Mouse (Mus musculus) C2C12 (cell line): Measurements from ENCODE around the gene Fcrls. TPM values are rescaled to one million over a fixed set of nuclear protein-coding genes. Genes with fewer than 3 reads are reported as not detected.

ENCODE experiments used
- H3K27me3 ChIP-seq: one replicate; pipeline ENCODE4 v1.6.1; 2011; ENCODE audit not compliant: control insufficient read depth, insufficient read depth, insufficient read length
- H3K36me3 ChIP-seq: one replicate; pipeline ENCODE4 v1.6.1; 2011; ENCODE audit not compliant: control insufficient read depth, insufficient read depth
- H3K4me3 ChIP-seq: one replicate; pipeline ENCODE4 v1.5.1; 2011; ENCODE audit warnings: mild to moderate bottlenecking, control low read depth; ENCODE audit not compliant: poor library complexity, insufficient read depth, severe bottlenecking
- H3K79me2 ChIP-seq: one replicate; pipeline ENCODE4 v1.6.1; 2011; ENCODE audit not compliant: control insufficient read depth, insufficient read depth
- H3K79me3 ChIP-seq: one replicate; pipeline ENCODE4 v1.6.1; 2011; ENCODE audit warnings: low read depth, control low read depth
- H3ac ChIP-seq: one replicate; pipeline ENCODE3; 2011; ENCODE audit warnings: low read depth; ENCODE audit not compliant: control insufficient read depth, insufficient read length
- CEBPB ChIP-seq: IDR thresholded peaks from one replicate; pipeline ENCODE4 v1.6.1; 2011; ENCODE audit warnings: low read depth, mild to moderate bottlenecking, control low read depth, moderate library complexity
- CTCF ChIP-seq: IDR thresholded peaks from one replicate; pipeline ENCODE4 v1.5.1; 2011; ENCODE audit not compliant: control insufficient read depth, insufficient read depth, insufficient read length
- FOSL1 ChIP-seq: IDR thresholded peaks from one replicate; pipeline ENCODE4 v1.8.0; 2011; ENCODE audit warnings: mild to moderate bottlenecking, low read length; ENCODE audit not compliant: poor library complexity, insufficient read depth, severe bottlenecking
- MAX ChIP-seq: IDR thresholded peaks from one replicate; pipeline ENCODE4 v1.6.1; 2011; ENCODE audit warnings: mild to moderate bottlenecking, control low read depth
- MYOD1 ChIP-seq: IDR thresholded peaks from one replicate; pipeline ENCODE4 v1.6.1; 2011; ENCODE audit warnings: low read depth; ENCODE audit not compliant: control insufficient read depth, insufficient read length
- MYOG ChIP-seq: IDR thresholded peaks from one replicate; pipeline ENCODE4 v1.6.1; 2011; ENCODE audit not compliant: control insufficient read depth, insufficient read length; ENCODE audit errors: extremely low read depth
- USF1 ChIP-seq: IDR thresholded peaks from one replicate; pipeline ENCODE4 v1.6.1; 2011; ENCODE audit warnings: low read depth, mild to moderate bottlenecking, control low read depth, moderate library complexity
- polyA plus RNA-seq: library from polyadenylated mRNA; unstranded; fragments of >200 nt; fragmentation: generic; extraction: Trizol; gene quantifications from one replicate; pipeline ENCODE4 v1.2.1, GENCODE M21; 2012; ENCODE audit warnings: missing spikeins

Fcrls gene
- polyA plus RNA-seq, 1 experiment = not detected

DNA sequence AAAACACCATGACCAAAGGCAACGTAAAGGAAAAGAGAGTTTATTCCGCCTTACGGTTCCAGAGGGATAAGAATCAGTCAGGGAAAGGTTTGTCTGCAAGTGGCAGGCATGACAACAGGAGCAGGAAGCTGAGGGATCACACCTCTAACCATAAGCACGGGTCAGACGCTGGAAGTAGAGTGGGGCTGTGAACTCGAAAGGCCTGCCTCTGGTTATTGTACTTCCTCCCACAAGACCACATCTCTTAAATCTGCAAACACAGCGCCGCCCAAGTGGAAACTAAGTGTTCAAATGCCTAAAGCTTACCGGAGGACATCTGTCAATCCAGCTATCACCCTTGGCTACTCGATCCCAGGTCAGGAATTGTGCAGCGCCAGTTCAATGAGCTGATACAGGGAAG lies 48.4 kb downstream of the Fcrls start:
- TF ChIP-seq CTCF (no peak), MYOD1 (no peak), MAX (no peak), MYOG (no peak), USF1 (no peak), FOSL1 (no peak), CEBPB (no peak)
- Histone ChIP-seq H3K79me3 (no peaks in the 10 kb centered on the region), H3K4me3 (no peak overlapping the region), H3K27me3 (peaks cover 4% of the 10 kb centered on the region), H3ac (no peak overlapping the region), H3K36me3 (no peaks in the 10 kb centered on the region), H3K79me2 (no peaks in the 10 kb centered on the region)

DNA sequence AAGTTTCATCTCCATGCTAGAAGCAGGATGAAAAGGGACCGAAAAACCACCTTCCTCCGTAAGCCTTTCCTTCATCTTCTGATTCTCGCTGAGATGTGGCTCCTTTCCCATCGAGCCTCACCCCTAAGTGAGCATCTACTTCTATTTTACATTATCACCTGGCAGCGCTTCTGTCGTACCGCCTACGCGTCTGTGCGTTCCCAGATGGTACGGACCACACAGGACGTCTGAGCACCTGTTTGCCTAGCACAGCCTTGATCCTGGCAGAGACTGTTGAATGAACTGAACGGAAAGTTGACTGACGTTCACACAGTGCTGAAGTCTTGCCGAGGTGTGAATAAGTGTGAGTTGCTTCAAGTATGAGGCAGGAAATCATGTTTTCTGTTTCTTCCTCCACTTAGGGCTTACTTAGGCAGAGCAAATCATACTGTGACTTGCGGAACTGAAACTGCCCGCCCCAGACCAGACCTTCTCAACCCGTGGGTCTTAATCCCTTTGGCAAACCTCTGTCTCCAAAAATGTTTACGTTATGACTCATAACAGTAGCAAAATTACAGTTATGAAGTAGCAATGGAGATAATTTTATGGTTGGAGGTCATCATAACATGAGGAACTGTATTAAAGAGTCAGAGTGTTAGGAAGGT lies 49.2 kb downstream of the Fcrls start:
- Histone ChIP-seq H3ac (no peak overlapping the region), H3K4me3 (no peak overlapping the region), H3K27me3 (no peaks in the 10 kb centered on the region), H3K79me2 (no peaks in the 10 kb centered on the region), H3K36me3 (no peaks in the 10 kb centered on the region), H3K79me3 (no peaks in the 10 kb centered on the region)
- TF ChIP-seq MAX = no peak

DNA sequence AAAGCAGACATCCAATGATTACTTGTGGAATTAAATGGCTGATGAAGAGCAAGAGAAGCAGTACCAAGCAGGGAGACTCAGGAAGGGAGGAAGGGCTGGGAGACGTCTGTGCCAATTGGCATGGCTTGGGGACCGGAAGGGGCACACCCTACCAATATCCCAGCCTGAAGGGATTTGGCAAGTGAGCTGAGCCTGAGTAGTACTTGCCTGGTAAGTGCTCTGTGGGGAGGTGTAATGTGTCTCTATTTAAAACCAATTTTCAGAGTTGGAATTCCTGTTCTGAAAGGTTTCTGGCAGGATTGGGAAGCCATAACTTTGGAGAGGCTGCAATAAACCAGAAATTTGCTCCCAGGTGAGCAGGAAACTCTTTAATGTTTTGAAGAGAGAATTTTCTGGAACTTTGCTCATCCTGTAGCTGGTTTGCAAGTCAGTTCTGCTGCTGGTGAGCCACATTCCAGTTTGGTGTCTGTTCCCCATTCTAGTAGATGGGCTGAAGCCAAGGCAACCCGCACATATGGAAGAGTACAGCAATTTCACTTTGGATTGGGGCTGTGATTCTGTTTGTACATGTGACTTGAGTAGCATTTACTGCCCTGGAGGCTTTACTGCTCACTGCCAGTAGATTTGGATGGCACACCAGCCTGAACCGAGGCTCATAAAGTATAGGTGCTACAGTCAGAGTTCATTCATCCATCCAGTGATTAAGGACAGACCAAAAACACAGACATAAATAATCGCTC lies 57.0 kb downstream of the Fcrls start:
- TF ChIP-seq MAX = no peak
- no peak for TF ChIP-seq USF1
- no peak for TF ChIP-seq FOSL1
- TF ChIP-seq CTCF = no peak
- no peak for TF ChIP-seq MYOG
- TF ChIP-seq MYOD1 = no peak
- TF ChIP-seq CEBPB = no peak
- Histone ChIP-seq H3K36me3 (no peaks in the 10 kb centered on the region), H3K79me3 (no peaks in the 10 kb centered on the region)

More for the DNA sequence above, 57.0 kb downstream of the Fcrls start:
- Histone ChIP-seq H3ac (no peak overlapping the region), H3K79me2 (no peaks in the 10 kb centered on the region), H3K27me3 (no peaks in the 10 kb centered on the region), H3K4me3 (no peak overlapping the region)

Other genes starting within 250 kb of the Fcrls start
- gene Kirrel, start 89.0 kb downstream of the Fcrls start, polyA plus RNA-seq = 42.4 TPM
- not detected for gene Cd5l, start 94.1 kb upstream of the Fcrls start, polyA plus RNA-seq
- gene Fcrl1, start 112.6 kb upstream of the Fcrls start, polyA plus RNA-seq = not detected
- gene Fcrl5, start 172.0 kb upstream of the Fcrls start, polyA plus RNA-seq = not detected